In genomic region chr4:130556224-130556623, GRCm38 (mm10) we compare ENCODE assay signal across 9 mouse cellular contexts. TPM values are rescaled to one million over a fixed set of nuclear protein-coding genes. Genes with fewer than 3 reads are reported as not detected.
DNase-seq lines count a peak whose midpoint lies in the region; ATAC-seq and TF ChIP-seq lines count a peak whose summit lies in the region.
"Had no signal": no experiment of that assay in that cellular context is flagged by ENCODE, and none has a peak within 500 bp of the region (broad histone marks: within the 10 kb centered on the region; RNA-seq: fewer than 3 reads in every experiment).

No protein-coding gene starts in this region.

- TF ChIP-seq POLR2A in kidney, adult 2 months (IDR thresholded peaks at IDR 0.05; ENCODE audit: low read depth, low read length) = no peak
- TF ChIP-seq POLR2A in testis, adult 2 months (IDR thresholded peaks at IDR 0.05; ENCODE audit: control insufficient read depth, low read depth, low read length) = no peak

- no peak overlapping the region for H3K9ac ChIP-seq in kidney, postnatal 0 days (ENCODE audit: low read depth, low read length)
- no peak overlapping the region for H3K9ac ChIP-seq in forebrain, postnatal 0 days
- H3K9ac ChIP-seq in stomach, postnatal 0 days (ENCODE audit: low read length) = no peak overlapping the region

- no peaks in the 10 kb centered on the region for H3K36me3 ChIP-seq in kidney, postnatal 0 days (ENCODE audit: insufficient read depth, low read length)
- no peaks in the 10 kb centered on the region for H3K36me3 ChIP-seq in kidney, adult 2 months (ENCODE audit: control insufficient read depth, insufficient read depth, low read length)
- no peaks in the 10 kb centered on the region for H3K36me3 ChIP-seq in testis, adult 2 months (ENCODE audit: control insufficient read depth, insufficient read depth, low read length)
- 0 out of 2 replicates have a peak, but pooled peaks cover 9% of the 10 kb centered on the region for H3K36me3 ChIP-seq in forebrain, postnatal 0 days (ENCODE audit: insufficient read depth)
- no peaks in the 10 kb centered on the region for H3K36me3 ChIP-seq in stomach, postnatal 0 days (ENCODE audit: control insufficient read depth, insufficient read depth, low read length)

- no peaks in the 10 kb centered on the region for H3K4me1 ChIP-seq in kidney, postnatal 0 days (replicated peaks; ENCODE audit: insufficient read depth, low read length)
- H3K4me1 ChIP-seq in kidney, adult 2 months (ENCODE audit: control insufficient read depth, insufficient read depth, low read length) = no peaks in the 10 kb centered on the region; the same call in 1 of the 2 replicates
- H3K4me1 ChIP-seq in testis, adult 2 months (ENCODE audit: control insufficient read depth, insufficient read depth, low read length) = no peaks in the 10 kb centered on the region; the same call in 1 of the 2 replicates
- peaks cover 8% of the 10 kb centered on the region for H3K4me1 ChIP-seq in forebrain, postnatal 0 days (ENCODE audit: insufficient read depth)
- no peaks in the 10 kb centered on the region for H3K4me1 ChIP-seq in stomach, postnatal 0 days (replicated peaks; ENCODE audit: control insufficient read depth, insufficient read depth)

- TF ChIP-seq CTCF in kidney, postnatal 0 days (IDR thresholded peaks at IDR 0.05; ENCODE audit: low read depth) = peak; percentile 32; the same call in 1 of the 2 replicates
- TF ChIP-seq CTCF in kidney, adult 2 months (conservative IDR thresholded peaks at IDR 0.05; ENCODE audit: insufficient read depth, insufficient read length, low read depth, low read length) = no peak
- no peak for TF ChIP-seq CTCF in testis, adult 2 months (IDR thresholded peaks at IDR 0.05; ENCODE audit: control insufficient read depth, insufficient read depth, insufficient replicate concordance, low read depth, low read length)
- TF ChIP-seq CTCF in forebrain, postnatal 0 days (IDR thresholded peaks at IDR 0.05; ENCODE audit: low read depth) = peak; percentile 47
- peak; percentile 28 for TF ChIP-seq CTCF in stomach, postnatal 0 days (IDR thresholded peaks at IDR 0.05; ENCODE audit: low read depth)

- H3K27me3 ChIP-seq in kidney, postnatal 0 days (ENCODE audit: insufficient read depth, low read length) = no peaks in the 10 kb centered on the region
- no peaks in the 10 kb centered on the region for H3K27me3 ChIP-seq in kidney, adult 2 months (replicated peaks; ENCODE audit: control insufficient read depth, insufficient read depth, low read length)
- H3K27me3 ChIP-seq in testis, adult 2 months (ENCODE audit: control insufficient read depth, insufficient read depth, low read length) = no peaks in the 10 kb centered on the region
- no peaks in the 10 kb centered on the region for H3K27me3 ChIP-seq in forebrain, postnatal 0 days (ENCODE audit: insufficient read depth, low read length)
- no peaks in the 10 kb centered on the region for H3K27me3 ChIP-seq in stomach, postnatal 0 days (ENCODE audit: control insufficient read depth, insufficient read depth, low read length)

- H3K4me2 ChIP-seq in kidney, postnatal 0 days (ENCODE audit: low read length) = no peak overlapping the region
- no peak overlapping the region for H3K4me2 ChIP-seq in forebrain, postnatal 0 days (ENCODE audit: low read depth)
- no peak overlapping the region for H3K4me2 ChIP-seq in stomach, postnatal 0 days (replicated peaks; ENCODE audit: low read depth)

- H3K9me3 ChIP-seq in kidney, postnatal 0 days (replicated peaks; ENCODE audit: low read length) = no peaks in the 10 kb centered on the region
- H3K9me3 ChIP-seq in forebrain, postnatal 0 days (ENCODE audit: low read length) = no peaks in the 10 kb centered on the region
- no peaks in the 10 kb centered on the region for H3K9me3 ChIP-seq in stomach, postnatal 0 days (ENCODE audit: control insufficient read depth, low read length)

- 53% methylated on average over 5 of the region's 5 CpGs for WGBS in kidney, postnatal 0 days
- WGBS in kidney, adult 2 months = 77% methylated on average over 5 of the region's 5 CpGs
- WGBS in forebrain, postnatal 0 days = 43% methylated on average over 5 of the region's 5 CpGs
- WGBS in stomach, postnatal 0 days = 54% methylated on average over 5 of the region's 5 CpGs

- TF ChIP-seq EP300 in stomach, postnatal 0 days (optimal IDR thresholded peaks at IDR 0.05) = no peak

- no peak overlapping the region for H3K4me3 ChIP-seq in kidney, postnatal 0 days (replicated peaks; ENCODE audit: low read depth, low read length)
- no peak overlapping the region for H3K4me3 ChIP-seq in kidney, adult 2 months (ENCODE audit: insufficient read depth, low read depth, low read length)
- peak overlapping the region; percentile 68 for H3K4me3 ChIP-seq in testis, adult 2 months (ENCODE audit: control insufficient read depth, low read depth, low read length)
- H3K4me3 ChIP-seq in forebrain, postnatal 0 days (ENCODE audit: low read depth, low read length) = no peak overlapping the region
- no peak overlapping the region for H3K4me3 ChIP-seq in stomach, postnatal 0 days (ENCODE audit: low read depth, low read length)

- peak; percentile 44 for DNase-seq in kidney, postnatal 0 days (ENCODE audit: low spot score)
- no peak for DNase-seq in kidney, adult 2 months
- no peak for DNase-seq in testis, postnatal 10 days (ENCODE audit: low spot score)
- DNase-seq in forebrain, postnatal 0 days = no peak
- no peak for DNase-seq in stomach, postnatal 0 days (ENCODE audit: low spot score)
- DNase-seq in adrenal gland, adult 18-20 months (ENCODE audit: low spot score in 2 of 2) = no peak
- no peak for DNase-seq in gastrocnemius, postnatal 10 days
- DNase-seq: heart, postnatal 4 days had no signal

- H3K27ac ChIP-seq in kidney, postnatal 0 days = no peak overlapping the region
- no peak overlapping the region for H3K27ac ChIP-seq in kidney, adult 2 months (ENCODE audit: insufficient read depth, low read depth, low read length)
- no peak overlapping the region for H3K27ac ChIP-seq in testis, adult 2 months (ENCODE audit: control insufficient read depth, insufficient read depth, low read depth, low read length)
- H3K27ac ChIP-seq in forebrain, postnatal 0 days (ENCODE audit: low read depth, low read length) = no peak overlapping the region
- no peak overlapping the region for H3K27ac ChIP-seq in stomach, postnatal 0 days (replicated peaks)

- ATAC-seq in kidney, postnatal 0 days (replicated peaks; ENCODE audit: low FRiP score, low read depth) = peak; percentile 21; the same call in 1 of the 2 replicates
- peak; percentile 51 for ATAC-seq in forebrain, postnatal 0 days
- no peak for ATAC-seq in stomach, postnatal 0 days (ENCODE audit: low FRiP score, low TSS enrichment)

RNA-seq across cellular contexts. Expression of gene Nkain1, which starts 17.7 kb away (rescaled TPM):
- 1.4 and 1.6 TPM in 2 replicates for polyA plus RNA-seq in kidney, postnatal 0 days (2015; fragmentation: Nextera tagmentation; extraction: Ambion mirVana)
- polyA plus RNA-seq in kidney, adult 2 months (2012; rRNA removed) = 25.7 and 29.3 TPM in 2 replicates
- 12.3 and 13.1 TPM in 2 replicates for polyA plus RNA-seq in testis, adult 2 months (2012; rRNA removed)
- total RNA-seq in forebrain, postnatal 0 days (2014; rRNA removed) = 231 and 267 TPM in 2 replicates
- polyA plus RNA-seq in forebrain, postnatal 0 days (2015; fragmentation: Nextera tagmentation; extraction: Ambion mirVana) = 9.1 and 10.9 TPM in 2 replicates
- 0.18 and 0.24 TPM in 2 replicates for polyA plus RNA-seq in stomach, postnatal 0 days (2015; fragmentation: Nextera tagmentation; extraction: Ambion mirVana)
- total RNA-seq in adrenal gland, adult 18-20 months (2021) = 1 to 10 TPM; 5.6 to 5.8 TPM
- total RNA-seq in gastrocnemius, postnatal 10 days (2021) = 10 to 100 TPM; 14.3 to 15.8 TPM

Comparison
In these comparisons a context has a peak if more than half of its experiments do, and no peak if none do; other contexts are left out.
1. CTCF ChIP-seq: peak in kidney, postnatal 0 days (single experiment), forebrain, postnatal 0 days (single experiment) and stomach, postnatal 0 days (single experiment); none in kidney, adult 2 months (single experiment) and testis, adult 2 months (single experiment).